Mouse (Mus musculus) adrenal gland, postnatal 14 days (tissue): ENCODE data around the gene Mus81. TPM values are rescaled to one million over a fixed set of nuclear protein-coding genes. Genes with fewer than 3 reads are reported as not detected.

ENCODE experiments used
- DNase-seq: peaks from one replicate; pipeline ENCODE4 v3.0.0; 2021; ENCODE audit warnings: mixed read lengths
- total RNA-seq: library from RNA; stranded (reverse); gene quantifications from 2 replicates; pipeline ENCODE4 v1.2.3, GENCODE M21; 2021

The Mus81 gene
- total RNA-seq, 1 experiment from 2014 or later: 22.3 TPM

DNA sequence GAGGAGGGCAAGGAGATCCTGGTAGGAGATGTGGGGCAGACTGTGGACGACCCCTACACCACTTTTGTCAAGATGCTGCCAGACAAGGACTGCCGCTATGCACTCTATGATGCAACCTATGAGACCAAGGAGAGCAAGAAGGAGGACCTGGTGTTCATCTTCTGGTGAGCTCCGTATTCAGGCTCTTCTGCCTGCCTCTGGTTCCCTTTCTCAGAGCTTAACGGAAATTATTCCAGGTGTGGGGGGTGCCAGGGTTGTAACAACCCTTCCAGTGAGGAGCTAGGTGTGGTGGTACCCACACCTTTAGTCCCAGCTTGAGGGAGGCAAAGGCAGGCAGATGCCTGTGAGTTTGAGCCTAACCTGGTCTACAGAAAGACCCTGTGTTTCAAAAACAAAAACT is 4.4 kb upstream of the Mus81 start:
- DNase-seq: peak; percentile 2

DNA sequence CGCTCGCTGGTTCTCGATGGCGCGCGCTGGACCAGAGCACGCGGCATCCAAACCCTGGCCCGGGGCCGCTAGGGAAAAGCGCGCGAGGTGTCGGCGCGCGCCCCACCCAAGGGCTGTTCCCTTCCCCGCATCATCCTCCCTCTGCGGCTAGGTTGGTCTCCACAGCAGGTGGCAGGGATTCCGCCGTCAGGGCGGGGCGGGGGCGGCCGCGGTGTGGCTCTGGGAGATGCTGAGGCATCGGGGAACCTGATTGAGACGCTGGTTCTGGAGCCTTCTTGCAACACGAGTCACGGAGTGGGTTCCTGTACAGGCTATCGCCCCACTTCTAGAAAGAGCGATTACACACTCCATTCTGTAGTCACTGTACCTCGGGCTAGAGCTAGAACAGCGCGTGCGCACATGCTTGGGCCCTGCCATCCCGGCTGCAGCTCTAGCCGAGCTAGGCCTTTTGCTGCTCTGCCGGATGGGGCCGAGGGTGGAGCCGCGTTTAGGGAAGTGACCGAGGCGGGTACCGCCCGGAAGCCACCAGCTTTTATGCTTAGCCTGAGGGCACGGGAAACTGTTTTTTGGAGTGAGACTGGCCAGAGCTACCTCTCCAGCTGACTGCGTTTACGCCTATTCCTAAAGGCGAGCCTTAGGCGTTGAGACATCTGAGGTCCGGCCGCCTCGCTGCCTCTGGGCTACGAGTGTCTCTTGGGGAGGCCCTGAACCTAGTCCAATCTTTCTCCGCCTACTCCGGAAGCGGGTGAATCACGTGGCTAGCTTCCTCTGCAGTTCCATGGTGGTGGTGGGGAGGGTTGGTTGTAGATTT is 2.9 kb upstream of the Mus81 start:
- DNase-seq: peak; percentile 91

DNA sequence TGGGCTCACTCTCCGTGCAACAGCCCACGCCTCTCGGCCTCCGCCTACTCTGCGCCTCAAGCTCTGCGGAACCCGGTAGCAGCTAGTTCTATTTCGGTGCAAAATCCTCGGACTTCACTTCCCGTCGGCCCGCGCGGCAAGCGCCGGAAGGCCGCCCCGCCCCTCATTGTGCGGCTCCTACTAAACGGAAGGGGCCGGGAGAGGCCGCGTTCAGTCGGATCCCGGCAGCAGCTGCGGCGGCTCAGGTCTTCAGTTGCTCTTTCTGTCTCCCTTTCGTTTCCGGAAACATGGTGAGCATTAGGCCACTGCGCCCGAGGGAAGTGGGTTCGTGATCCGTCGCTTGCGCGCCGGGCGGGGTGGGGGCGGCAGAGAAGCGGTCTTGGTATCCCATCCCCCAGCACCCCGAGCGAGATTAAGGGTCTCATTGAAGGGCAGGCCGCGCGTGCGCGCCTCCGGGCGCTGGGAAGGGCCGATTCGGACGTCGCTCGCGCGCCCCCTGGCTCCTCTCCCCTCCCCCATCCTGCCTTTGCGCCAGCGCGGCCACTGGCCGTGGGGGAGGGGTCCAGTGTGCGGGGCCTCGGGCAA is 2.2 kb upstream of the Mus81 start, which contains the start of gene Cfl1:
Gene Cfl1, plus strand, starts transcription at position 143 of the 585 bp plus-strand sequence.
- peak; percentile 97 for DNase-seq

DNA sequence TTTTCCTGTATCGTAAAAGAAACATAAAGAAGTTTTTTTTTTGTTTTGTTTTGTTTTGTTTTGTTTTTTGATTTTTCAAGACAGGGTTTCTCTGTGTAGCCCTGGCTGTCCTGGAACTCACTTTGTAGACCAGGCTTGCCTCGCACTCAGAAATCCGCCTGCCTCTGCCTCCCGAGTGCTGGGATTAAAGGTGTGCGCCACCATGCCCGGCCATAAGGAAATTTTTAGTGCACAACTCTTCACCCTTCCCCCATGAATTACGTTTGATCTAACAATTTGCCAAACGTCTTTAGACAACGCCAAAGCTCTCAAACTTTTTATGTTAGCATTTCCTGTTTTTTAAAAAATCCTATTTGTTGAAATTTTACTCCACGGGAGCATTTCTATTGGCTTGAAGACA is 1.5 kb upstream of the Mus81 start:
- DNase-seq: peak; percentile 2

DNA sequence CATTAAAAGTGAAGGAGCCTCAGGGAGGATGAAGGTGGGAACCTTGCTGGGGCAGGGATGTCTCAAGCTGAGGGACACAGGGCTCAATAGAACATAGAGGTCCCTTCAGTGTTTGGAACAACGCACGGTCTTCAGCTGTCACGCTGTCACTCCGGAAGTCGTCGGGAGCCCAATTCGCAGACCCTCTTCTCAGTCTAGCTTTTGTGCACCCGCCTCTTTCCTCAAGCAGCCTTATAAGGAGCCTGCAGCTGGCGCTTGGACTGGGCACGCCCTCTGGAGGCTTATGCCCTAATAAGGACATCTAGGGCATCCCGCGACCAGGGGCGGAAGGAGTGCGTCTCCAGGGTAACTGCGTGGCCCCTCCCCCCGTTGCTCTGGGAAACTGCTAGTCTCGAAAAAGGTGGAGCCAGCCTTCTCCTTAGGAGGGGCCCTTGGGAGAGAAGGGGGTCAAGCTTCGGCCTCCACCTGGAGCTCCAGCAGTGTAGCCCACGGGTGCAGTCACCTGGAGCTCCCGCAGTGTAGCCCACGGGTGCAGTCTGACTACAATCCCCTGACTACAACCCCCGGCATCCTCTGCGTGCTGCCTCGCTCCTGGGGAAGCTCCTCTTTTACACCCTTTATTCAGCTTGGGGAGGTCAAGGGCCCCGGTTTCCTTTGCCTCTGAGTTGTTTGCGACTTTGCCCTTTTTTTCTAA is 823 bp upstream of the Mus81 start:
- DNase-seq: peak; percentile 97

DNA sequence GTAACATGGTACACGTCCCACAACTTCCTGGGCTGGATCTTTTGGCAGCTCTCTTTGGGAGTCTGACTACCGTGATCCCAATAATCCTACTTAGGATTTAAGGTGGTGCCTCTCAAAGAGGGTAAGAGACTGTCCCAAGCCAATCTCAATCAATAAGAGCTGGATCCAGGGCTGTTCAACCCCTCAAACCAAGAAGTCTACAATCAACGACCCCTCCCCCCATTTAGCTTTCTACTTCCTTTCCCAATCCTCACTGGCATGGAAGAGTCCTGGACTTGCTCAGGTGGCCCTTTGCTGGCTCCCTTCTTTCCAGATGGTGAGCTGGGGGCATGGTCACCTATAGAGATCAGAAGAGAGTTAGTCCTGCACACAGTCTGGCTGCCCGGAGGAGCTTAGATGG is 1.4 kb downstream of the Mus81 start:
- DNase-seq: no peak

DNA sequence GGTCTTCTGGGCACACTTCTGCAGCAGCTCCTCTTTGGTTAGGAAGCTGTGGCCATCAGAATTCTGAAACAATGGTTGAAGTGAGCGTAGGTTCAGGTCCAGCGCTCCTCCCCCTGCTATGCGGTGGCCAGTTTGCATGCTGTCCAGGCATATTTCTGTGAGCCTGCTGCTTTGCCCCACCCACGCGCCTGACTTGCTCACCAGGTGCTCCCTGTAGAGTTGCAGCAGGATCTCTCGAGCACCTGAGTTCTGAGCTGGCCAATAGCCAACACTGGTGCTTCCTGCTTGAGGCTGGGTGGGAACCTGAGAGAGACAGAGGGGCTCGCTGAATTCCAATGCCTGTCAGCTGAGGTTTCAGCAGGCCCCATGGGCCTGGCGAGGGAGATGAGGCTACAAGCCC is 1.9 kb downstream of the Mus81 start:
- no peak for DNase-seq

DNA sequence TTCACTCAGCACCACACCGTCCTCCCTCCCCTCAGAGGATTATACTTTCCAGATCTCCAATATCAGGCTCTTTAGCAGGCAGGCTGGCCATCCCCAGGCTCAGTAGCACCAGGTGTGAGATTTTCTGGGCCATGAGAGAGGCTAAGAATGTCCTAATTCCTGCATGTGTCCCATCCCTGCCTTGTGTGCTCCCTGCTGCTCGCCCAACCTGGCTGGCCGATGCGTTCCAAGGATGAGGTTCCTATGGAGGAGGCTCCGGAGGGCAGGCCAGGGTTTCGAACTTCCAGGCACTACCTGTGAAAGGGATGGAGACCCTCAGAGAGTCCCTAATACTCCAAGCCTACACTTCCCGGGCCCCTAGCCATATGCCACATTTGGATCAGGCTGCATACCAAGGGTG is 2.4 kb downstream of the Mus81 start:
- DNase-seq: no peak

DNA sequence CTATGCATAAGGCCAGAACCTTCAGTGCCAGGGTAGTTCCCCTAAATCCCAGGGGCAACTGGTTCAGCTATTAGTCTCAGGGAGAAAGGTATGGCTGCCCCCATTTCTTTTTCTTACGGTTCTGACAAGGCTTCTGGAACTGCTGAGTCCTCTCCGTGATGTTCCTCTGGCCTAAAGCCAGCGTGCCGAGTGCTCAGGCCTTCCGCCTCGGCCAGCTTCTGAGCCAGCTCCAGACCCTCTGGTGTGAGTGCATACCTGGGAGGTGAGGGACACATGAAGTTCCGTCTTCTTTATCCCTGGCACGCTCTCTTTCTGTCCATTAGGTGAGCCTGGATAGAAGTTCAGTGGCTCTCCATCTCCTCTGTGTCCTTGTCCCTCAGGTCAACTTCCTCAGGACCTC is 2.8 kb downstream of the Mus81 start:
- no peak for DNase-seq

DNA sequence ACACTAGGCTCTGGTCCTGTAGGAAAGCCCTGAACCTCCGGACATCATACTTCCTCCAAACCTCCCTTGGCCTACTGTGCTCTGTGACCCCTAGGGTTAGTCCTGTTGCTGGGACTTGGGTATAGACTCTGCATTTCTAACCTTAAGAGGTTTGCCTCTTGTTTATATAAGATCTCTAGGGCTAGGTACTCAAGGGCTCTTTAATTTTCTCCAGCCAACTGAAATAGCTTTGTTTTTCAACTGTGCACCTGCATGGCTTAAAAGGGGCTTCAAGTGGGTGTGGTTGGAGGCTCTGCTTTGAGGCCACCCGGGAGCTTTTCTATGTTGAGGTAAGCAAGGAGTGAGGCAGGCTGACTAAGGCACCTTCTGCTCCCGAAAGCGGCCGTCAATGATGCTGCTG is 3.7 kb downstream of the Mus81 start:
- DNase-seq: no peak

DNA sequence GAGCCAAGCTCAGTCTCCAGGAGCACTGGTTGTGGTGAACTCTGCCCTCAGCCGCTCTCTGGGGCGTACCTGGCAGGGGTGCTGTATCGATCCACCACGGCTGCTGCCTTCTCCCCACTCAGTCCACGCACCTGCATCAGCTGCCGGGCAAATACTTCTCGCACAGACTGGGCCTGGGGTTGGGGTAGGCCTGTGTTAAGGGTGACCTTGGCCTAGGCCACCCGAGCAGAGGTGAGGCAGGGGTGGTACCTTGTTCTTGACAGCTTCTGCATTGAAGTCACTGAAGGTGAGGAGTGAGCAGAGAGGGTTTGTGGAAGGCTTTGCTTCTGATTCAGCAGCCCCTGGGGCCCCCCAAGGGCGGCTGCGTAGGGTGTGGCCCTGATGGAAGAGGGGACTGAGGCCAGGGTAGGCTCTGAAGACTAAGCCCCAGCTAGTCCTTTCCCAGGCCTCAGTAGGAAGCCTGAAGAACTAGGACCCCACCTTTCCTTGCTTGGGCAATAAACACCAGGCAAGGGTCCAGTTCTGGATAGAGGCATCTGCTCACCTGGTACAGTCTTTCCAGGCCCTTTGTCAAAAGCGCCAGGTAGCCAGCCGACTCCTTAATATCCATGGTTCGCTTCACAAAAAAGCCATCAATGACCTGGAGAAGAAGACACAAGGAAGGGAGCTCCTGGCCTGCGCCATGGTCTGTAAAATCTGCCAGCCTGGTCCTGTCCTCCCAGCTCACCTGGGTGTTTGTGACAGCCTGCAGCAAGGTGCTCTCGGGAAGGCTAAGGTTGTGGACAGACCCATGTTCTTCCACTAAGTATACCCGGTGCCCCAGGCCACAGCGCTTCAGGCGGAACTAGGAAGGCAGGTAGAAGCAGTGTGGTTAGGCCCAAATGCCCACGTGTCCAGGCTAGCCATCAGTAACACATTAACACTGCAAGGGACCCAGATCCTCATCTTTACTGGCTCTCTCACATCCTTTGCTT is 4.5 kb downstream of the Mus81 start:
- DNase-seq: peak; percentile 1

DNA sequence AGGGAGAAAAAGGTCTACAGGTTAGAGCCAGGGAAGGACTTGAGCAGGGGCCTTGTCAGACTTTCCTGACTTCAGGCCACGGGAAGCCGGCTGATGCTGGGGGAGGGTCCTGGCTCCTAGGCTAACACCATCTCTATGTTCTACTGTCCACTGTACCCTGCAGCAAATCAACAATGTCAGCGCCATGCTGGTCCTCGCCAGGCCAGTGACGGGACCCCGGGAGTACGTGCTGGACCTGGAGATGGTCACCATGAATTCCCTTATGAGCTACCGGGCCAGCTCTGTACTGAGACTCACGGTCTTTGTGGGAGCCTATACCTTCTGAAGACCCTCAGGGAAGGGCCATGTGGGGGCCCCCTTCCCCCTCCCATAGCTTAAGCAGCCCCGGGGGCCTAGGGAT is 6.8 kb downstream of the Mus81 start:
- DNase-seq: no peak

DNA sequence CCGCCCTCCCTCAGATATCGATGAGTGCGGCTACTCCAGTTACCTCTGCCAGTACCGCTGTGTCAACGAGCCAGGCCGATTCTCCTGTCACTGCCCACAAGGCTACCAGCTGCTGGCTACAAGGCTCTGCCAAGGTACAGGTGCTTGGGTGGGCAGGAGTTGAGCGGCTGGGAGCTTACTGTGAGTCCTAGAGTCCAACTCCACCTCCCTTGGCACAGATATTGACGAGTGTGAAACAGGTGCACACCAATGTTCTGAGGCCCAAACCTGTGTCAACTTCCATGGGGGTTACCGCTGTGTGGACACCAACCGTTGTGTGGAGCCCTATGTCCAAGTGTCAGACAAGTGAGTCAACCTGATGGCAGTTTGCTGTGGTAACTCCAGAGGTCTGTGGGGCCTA is 8.2 kb downstream of the Mus81 start:
- no peak for DNase-seq

DNA sequence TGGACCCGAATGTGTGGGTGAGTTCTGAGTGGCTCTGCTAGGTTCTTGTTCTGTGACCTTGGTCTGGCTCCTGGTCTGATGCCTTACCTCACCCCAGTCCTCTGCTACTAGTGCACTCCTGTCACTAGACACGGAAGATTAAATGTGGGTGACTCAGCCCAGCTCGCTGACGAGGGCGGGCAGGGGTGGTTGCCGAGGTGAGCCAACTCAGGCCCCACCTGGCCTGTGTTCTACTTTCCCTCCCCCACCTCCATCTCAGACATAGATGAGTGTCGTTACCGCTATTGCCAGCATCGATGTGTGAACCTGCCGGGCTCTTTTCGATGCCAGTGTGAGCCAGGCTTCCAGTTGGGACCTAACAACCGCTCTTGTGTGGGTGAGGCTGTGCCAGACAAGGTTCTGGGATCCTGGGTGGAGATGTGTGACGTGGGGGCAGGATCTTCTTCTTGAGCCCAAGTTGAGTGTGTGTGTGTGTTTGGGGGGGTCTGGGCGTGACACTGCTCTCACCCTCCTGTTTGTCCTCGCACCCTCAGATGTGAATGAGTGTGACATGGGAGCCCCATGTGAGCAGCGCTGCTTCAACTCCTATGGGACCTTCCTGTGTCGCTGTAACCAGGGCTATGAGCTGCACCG is 10.4 kb downstream of the Mus81 start:
- DNase-seq: peak; percentile 70

DNA sequence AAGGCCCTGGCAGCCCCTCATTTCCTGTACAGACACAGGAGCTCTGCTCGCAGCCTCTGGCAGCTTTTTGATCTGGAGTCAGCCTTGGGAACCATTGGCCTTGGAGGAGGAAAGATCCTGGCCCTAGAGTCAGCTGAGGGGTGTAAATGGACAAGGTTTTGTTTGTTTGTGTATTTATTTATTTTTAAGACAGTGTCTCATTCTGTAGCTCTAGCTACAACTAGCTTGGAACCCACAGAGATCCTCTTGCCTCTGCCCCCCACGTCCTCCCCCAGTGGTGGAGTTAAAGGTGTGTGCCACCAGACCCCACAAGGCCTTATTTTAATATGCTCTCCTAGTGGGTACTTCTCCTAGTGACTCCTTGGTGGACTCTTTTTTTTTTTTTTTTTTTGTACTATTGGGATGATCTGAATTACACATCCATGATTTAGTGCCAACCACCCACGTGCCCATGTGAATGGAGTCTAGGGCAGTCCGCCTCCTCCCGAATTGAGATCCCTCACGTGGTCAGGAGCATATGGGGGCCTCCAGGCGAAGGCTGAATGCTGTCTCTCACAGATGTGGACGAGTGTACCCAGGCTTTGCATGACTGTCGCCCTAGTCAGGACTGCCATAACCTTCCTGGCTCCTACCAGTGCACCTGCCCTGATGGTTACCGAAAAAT is 11.1 kb downstream of the Mus81 start:
- DNase-seq: peak; percentile 60

DNA sequence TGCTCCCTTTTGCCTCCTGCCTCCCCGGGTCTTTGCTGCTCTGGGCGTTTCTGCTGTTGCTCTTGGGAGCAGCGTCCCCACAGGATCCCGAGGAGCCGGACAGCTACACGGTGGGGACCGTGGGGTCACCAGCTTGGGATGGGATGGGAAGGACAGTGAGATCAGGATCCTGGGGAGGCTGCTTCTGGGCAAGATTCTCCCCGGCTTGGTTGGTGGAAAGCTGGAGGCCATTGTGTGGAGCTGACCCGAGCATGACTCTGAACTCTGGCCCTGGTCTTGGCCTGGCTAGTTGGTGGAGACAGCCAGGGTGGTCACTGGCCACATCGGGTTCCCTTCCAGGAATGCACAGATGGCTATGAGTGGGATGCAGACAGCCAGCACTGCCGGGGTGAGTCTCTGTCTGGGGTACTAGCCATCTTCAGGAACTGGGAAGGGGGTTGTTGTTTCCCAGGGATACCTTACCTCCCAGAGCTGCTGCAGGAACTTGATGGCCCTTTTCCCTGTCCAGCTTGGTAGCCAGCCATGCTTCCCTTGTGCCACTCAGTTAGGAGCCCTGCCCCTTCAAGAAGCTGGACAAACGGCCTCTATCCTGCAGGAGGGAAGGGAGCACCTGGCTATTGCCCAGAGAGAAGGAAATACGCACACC is 13.0 kb downstream of the Mus81 start:
- peak; percentile 45 for DNase-seq

DNA sequence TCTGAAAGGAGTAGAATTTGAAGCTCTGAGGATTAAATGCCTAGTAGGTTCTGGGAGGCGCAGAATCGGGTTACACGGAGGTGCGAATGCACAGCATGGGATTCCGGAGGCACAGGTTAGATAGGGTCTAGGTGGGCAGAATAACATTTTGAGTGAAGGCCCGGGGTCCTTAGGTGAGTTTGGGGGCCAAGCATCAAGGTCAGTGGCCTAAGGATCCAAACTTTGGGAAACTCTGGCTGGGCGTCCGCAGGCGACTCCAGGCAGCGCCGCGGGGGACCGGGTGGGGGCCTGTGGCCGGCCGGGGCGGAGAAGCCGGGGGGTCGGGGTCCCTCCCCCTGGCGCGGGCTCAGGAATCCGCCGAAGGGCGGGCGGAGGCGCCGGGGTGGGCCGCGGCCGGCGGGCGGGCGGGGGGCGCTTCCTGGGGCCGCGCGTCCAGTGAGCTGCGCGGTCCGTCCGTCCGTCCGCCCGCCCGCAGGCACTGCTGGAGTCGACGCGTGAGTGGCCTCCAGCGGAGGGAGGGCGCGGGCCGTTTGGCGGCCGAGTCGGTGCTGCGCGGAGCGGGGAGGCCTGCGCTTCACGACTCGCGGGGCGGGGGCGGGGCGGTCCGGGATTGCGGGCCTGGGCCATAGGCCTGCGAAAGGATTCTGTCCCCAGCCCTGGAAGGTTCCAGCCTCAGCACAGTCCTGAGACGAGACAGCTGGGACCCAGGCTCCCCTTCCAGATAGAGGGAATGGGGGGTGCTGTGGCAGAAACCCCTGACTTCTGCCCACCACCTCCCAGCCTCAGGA is 13.7 kb downstream of the Mus81 start:
- DNase-seq: peak; percentile 77

DNA sequence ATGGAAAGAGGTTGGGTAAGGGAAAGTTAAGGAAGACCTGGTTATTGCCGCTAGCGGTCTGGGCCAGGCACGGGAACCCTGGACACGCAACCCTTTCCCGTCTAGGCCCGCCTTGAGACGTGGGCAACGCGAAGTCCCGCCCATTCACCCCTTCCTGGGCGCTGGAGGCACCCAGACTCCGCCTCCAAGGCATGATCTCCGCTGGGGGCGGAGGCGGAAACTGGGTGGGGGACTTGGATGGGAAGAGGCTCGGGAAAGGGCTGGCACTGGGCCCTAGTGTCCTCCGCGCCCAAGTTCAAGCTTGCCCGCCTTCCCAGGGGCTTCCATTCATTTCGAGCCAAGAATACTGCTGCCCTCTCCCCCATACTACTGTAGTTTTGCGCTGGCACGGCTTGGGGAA is 14.5 kb downstream of the Mus81 start, which contains the start of gene Efemp2:
Gene Efemp2, plus strand, starts transcription at position 235 of the 400 bp plus-strand sequence.
- peak; percentile 92 for DNase-seq

DNA sequence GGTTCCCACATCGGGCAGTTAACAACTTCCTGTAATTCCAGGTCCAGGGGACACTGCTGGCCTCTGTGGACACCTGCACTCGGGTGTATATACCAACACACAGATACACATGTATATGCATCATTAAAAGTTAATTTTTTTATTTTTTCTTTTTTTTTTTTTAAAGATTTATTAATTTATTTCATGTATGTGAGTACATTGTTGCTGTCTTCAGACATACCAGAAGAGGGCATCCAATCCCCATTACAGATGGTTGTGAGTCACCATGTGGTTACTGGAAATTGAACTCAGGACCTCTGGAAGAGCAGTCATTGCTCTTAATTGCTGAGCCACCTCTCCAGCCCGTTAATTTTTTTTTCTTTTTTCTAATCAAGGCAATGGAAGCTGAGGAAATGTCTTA is 15.3 kb downstream of the Mus81 start:
- no peak for DNase-seq

DNA sequence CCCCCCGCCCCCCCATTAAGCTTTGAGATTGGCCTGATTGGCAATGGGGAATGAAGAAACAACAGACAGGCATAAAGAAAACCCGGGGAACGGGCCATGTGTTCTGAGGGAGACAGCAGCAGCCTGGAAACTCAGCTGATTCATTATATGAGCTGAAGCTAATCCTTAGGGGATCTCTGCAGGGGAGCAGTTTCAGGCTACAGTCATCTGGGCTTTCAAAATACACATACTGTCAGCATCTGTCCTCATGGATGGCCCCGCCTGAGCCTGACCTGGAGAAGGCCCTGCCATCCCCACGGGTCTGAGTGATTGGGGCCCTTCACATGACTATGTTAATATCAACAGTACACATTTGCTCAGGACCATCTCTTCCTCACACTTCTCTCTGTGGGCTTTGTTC is 16.4 kb downstream of the Mus81 start:
- no peak for DNase-seq
